Mouse (Mus musculus) T-cell, adult 2 months (primary cell): Measurements from ENCODE around the gene Ap1m2.
"Not testable (repeated sequence)": the region's sequence is repeated elsewhere in the genome, so short reads cannot be mapped to it uniquely, and the experiment has no call there.

Experiments
- DNase-seq: peaks from one replicate; pipeline ENCODE4 v3.0.0; 2022; ENCODE audit warnings: low spot score

The Ap1m2 gene

GRCm38 (mm10) chr9:21288404-21289336, 23.5 kb downstream of the Ap1m2 start:
- DNase-seq: peak; percentile 57

GRCm38 (mm10) chr9:21287571-21288402, 24.4 kb downstream of the Ap1m2 start, which contains the start of gene Kri1:
Kri1 (minus strand) TSS chr9:21287969.
- peak; percentile 98 for DNase-seq

- DNase-seq: peak; percentile 24
Measured at GRCm38 (mm10) chr9:21286753-21287152, 25.4 kb downstream of the Ap1m2 start.

DNA sequence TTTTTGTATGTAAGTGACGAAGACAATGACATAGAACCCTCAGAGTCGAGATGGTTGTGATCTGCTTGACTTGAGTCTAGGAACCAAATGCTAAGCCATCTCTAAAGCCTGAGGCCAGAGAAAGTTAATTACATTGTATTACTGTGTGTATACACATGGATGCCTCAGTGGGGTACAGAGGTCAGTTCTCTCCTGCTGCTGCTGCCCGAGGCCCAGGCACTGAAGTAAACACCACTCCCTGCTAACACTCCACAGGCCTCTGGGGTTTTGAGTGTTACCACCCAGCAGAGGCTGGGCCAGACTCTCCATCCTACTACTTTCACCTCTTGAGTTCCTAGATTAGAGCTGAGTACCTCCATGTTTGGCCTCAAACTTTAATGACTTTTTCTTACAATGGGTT, 28.1 kb downstream of the Ap1m2 start:
- no peak for DNase-seq

GRCm38 (mm10) chr9:21283591-21283990, 28.5 kb downstream of the Ap1m2 start:
- no peak for DNase-seq

- no peak for DNase-seq
Measured at GRCm38 (mm10) chr9:21277776-21278175, 34.4 kb downstream of the Ap1m2 start.

DNA sequence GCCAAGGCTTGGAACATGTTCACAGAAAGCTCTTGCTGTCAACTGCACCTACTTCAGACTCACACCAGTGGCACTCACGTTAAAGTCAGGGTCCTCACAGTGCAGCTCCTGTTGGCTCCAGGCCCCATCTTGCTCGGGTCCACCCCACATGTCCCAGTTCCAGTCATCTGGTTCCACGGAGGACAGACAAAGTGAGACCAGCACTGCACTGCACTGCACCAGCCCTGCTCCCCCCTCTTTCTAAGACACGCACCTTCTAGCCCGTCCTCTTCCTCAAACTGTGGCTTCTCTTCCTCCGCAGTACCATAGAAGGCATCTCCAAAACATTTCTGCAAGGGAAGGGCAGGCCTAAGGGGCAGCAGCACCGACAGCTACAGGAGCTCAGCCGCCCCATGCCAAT, 35.8 kb downstream of the Ap1m2 start:
- no peak for DNase-seq

DNA sequence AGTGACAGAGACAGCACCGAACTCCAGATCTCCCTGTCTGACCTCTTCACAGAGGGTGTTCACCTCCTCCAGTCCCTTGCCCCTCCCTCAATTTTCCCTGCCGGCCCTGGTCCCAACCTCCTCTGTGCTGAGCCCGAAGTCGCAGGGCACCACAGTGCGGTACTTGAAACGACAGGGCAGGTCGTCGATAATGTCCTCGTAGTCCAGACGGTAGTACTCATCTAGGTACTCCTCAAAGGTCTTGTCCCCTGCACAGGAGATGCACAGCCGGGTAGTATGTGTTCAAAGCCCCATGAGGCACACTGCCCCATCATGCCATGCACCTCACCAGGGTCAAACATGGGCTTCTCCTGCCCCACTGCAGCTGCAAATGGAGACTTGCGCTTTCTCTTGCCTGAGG, 36.4 kb downstream of the Ap1m2 start:
- no peak for DNase-seq

DNA sequence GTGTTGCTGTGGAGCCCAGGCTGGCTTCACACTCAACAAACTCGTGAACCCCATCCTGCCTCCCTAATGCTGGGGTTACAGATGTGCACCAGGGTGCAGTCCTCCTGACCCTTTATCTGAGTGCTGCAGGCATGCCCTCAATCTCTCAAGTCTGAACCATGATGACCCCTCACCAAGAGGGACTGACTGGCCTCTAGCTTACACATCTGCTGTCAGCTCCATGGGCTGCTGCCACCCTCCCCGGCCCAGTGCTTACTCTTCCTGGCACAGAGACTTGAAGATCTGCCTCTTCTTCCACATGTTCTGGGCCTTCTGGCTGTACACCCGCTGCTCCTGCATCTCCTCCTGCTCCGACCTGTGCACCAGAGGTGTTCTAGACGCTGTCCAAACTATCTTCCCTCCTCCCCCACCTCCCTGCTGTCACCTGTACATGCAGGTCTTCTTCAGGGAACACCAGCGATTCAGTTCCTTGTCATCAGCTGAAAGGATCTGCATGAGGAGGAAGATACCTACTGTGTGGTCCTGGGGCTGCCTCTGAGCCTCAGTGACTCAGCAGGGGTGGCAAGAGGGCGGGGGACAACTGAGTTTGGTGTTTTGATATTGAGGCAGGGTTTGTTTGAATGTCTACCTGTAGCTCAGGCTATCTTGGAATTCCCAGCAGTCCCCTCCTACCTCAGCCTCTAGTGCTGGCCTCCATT, 37.0 kb downstream of the Ap1m2 start:
- no peak for DNase-seq

DNA sequence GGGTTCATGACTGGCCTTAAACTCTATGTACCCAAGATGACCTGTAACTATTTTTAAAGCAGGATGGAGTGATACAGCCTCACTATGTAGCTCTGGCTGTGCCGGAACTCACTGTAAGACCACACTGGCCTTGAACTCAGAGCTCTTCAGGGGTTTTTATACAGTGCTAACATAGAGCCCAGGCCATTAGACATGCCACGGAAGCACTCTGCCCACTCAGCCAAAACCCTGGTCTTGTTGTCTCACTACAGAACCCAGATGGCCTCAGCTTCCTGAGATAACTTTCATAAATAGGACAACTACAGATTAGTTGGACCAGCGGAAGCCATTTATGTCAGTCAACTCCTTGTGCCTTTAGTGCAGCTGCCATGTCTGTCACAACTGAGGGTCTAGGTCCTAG, 37.8 kb downstream of the Ap1m2 start:
- no peak for DNase-seq

DNA sequence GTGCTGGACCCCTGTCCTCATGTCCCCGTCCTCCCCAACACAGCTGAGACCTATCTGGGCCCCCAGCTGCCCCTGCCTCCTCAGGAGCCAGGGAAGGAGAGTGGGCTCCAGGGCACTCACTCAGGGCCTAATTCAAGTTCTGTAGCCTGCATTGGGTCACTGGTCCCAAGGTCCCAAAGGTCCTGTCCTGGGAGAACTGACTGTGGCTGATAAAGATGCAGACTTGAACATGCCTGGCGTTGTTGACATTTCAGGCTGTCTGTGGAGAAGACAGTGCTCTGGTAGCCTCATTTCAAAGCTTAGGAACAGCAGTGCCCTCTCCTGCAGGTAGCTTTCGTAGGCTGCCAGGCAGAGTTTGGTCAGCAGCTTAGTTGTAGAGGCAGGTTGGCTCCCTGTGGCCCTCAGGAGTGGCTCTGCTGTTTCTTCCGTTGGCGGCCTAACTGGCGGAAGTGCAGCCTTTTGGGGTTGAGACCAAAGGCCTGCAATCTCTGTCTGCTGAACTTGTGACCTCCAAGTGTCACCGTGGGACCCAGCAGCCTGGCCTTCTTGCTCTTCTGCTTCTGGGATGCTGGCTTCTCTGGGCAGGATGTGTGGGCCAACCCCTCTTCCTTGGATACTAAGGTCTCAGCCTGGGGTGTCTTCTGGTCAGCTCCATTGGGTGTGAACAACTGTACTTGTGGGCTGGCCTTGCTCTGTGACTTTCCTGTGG, 38.5 kb downstream of the Ap1m2 start:
- no peak for DNase-seq

GRCm38 (mm10) chr9:21273094-21273493, 39.0 kb downstream of the Ap1m2 start:
- no peak for DNase-seq

DNA sequence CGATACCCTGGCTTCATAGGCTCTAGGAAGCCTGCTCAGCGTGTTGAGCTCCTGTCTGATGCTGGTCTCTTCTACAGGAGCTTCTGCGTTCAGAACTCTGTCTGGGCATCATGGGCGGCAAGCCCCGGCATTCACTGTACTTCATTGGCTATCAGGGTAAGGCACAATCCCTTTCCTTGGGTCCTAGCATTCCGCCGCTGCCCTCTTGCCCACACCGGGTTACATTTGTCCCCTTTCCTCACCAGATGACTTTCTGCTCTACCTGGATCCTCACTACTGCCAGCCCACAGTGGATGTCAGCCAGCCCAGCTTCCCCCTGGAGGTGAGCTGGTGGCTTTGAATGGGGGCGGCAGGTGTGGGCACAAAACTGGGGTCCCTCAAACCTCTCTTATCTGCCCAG, 39.7 kb downstream of the Ap1m2 start:
- no peak for DNase-seq

GRCm38 (mm10) chr9:21269590-21269989, 42.5 kb downstream of the Ap1m2 start:
- not testable (repeated sequence) for DNase-seq

GRCm38 (mm10) chr9:21268305-21268704, 43.8 kb downstream of the Ap1m2 start:
- DNase-seq: no peak

- DNase-seq: no peak
Measured at GRCm38 (mm10) chr9:21266889-21267288, 45.2 kb downstream of the Ap1m2 start.

GRCm38 (mm10) chr9:21265611-21266010, 46.5 kb downstream of the Ap1m2 start:
- no peak for DNase-seq

GRCm38 (mm10) chr9:21265000-21265561, 47.1 kb downstream of the Ap1m2 start, which contains the start of gene Atg4d:
Atg4d (plus strand) TSS chr9:21265293.
- DNase-seq: peak; percentile 88

- DNase-seq: no peak
Measured at GRCm38 (mm10) chr9:21264272-21264999, 47.7 kb downstream of the Ap1m2 start.

- no peak for DNase-seq
Measured at GRCm38 (mm10) chr9:21261831-21262230, 50.3 kb downstream of the Ap1m2 start.
